28 mouse cellular contexts compared by ENCODE assay signal in genomic region chr12:9127931-9128550, GRCm38 (mm10).
DNase-seq lines count a peak whose midpoint lies in the region; ATAC-seq lines count a peak whose summit lies in the region.
"Had no signal": no experiment of that assay in that cellular context is flagged by ENCODE, and none has a peak within 500 bp of the region (broad histone marks: within the 10 kb centered on the region; RNA-seq: fewer than 3 reads in every experiment).

No protein-coding gene starts in this region.

- peaks cover 20% of the 10 kb centered on the region for H3K4me1 ChIP-seq in brown adipose tissue, adult 24 weeks (ENCODE audit: control insufficient read depth, insufficient read depth, insufficient read length, low read length)
- H3K4me1 ChIP-seq: hindbrain, embryonic 10.5 days; intestine, embryonic 15.5 days; liver, embryonic 13.5 days had no signal

- peak; percentile 93 for DNase-seq in heart, adult 11 months
- no peak for DNase-seq in heart, postnatal 14 days
- DNase-seq in lung, postnatal 36 days, result peak; percentile 25
- no peak for DNase-seq in lung, postnatal 10 days
- DNase-seq in testis, postnatal 14 days (ENCODE audit: low spot score), result no peak
- DNase-seq: cerebellum, postnatal 10 days; gastrocnemius, postnatal 25 days; kidney, postnatal 4 days; liver, embryonic 13.5 days; lung, adult 2 months; retina, postnatal 1 day; right cerebral cortex, postnatal 25 days; spleen, adult 18-20 months; thymus, postnatal 14 days had no signal

- H3K27ac ChIP-seq in brown adipose tissue, adult 24 weeks (replicated peaks; ENCODE audit: low read depth, low read length), result peak overlapping the region; percentile 97
- H3K27ac ChIP-seq: embryonic facial prominence, embryonic 15.5 days; heart, embryonic 15.5 days; hindbrain, embryonic 10.5 days; intestine, embryonic 15.5 days; kidney, embryonic 15.5 days; liver, embryonic 13.5 days; macrophage; midbrain, embryonic 10.5 days; neural tube, embryonic 13.5 days had no signal

- ATAC-seq in megakaryocyte, adult 5-6 weeks (ENCODE audit: poor library complexity, severe bottlenecking), result no peak
- ATAC-seq: forebrain, embryonic 16.5 days; hindbrain, embryonic 16.5 days; intestine, embryonic 15.5 days; midbrain, embryonic 16.5 days had no signal

- no peak overlapping the region for H3K4me3 ChIP-seq in brown adipose tissue, adult 24 weeks (ENCODE audit: insufficient read depth, low read depth, low read length)
- H3K4me3 ChIP-seq: embryonic facial prominence, embryonic 15.5 days; heart, embryonic 15.5 days; hindbrain, embryonic 10.5 days; intestine, embryonic 15.5 days; kidney, embryonic 15.5 days; liver, embryonic 13.5 days; midbrain, embryonic 10.5 days; myocyte; neural tube, embryonic 13.5 days had no signal

- intact Hi-C loops in heart, postnatal 14 days (cut with DNase I), result no loop called here

Comparison
In these comparisons a context has a peak if more than half of its experiments do, and no peak if none do; other contexts are left out.
1. DNase-seq: peak in heart, adult 11 months (single experiment) and lung, postnatal 36 days (single experiment); none in heart, postnatal 14 days (0 of 2), lung, postnatal 10 days (single experiment) and testis, postnatal 14 days (single experiment).